Mouse (Mus musculus): ENCODE data around the gene Hivep1. TPM values are rescaled to one million over a fixed set of nuclear protein-coding genes. Genes with fewer than 3 reads are reported as not detected.

Gene Hivep1
- polyA plus RNA-seq, 1 experiment, result 23.5 TPM

GRCm38 (mm10) chr13:42049774-42050125, 2.1 kb upstream of the Hivep1 start:
- Histone ChIP-seq H3K27ac (ENCODE audit: insufficient read depth, low read length) (0 out of 2 replicates have a peak overlapping the region, but pooled peaks have one; percentile 42), H3K27me3 (ENCODE audit: control insufficient read depth, insufficient read depth, low read length) (no peaks in the 10 kb centered on the region), H3K4me1 (ENCODE audit: control insufficient read depth, insufficient read depth, low read length) (no peaks in the 10 kb centered on the region), H3K4me3 (replicated peaks; ENCODE audit: insufficient read depth, low read depth, low read length) (peak overlapping the region; percentile 76)
- no peak for TF ChIP-seq CTCF (IDR thresholded peaks at IDR 0.05; ENCODE audit: borderline replicate concordance, insufficient read depth, low read depth, low read length)
- 6% methylated on average over 8 of the region's 8 CpGs for WGBS
- DNase-seq, result no peak

- H3K4me3 ChIP-seq (replicated peaks; ENCODE audit: insufficient read depth, low read depth, low read length), result no peak overlapping the region
- H3K4me1 ChIP-seq (ENCODE audit: control insufficient read depth, insufficient read depth, low read length), result no peaks in the 10 kb centered on the region
- no peak for DNase-seq
- TF ChIP-seq CTCF (IDR thresholded peaks at IDR 0.05; ENCODE audit: borderline replicate concordance, insufficient read depth, low read depth, low read length) (no peak), POLR2A (IDR thresholded peaks at IDR 0.05; ENCODE audit: borderline replicate concordance, insufficient read depth, low read length) (no peak)
- no peaks in the 10 kb centered on the region for H3K27me3 ChIP-seq (ENCODE audit: control insufficient read depth, insufficient read depth, low read length)
- WGBS, result 38% methylated on average over 3 of the region's 3 CpGs
- no peak overlapping the region for H3K27ac ChIP-seq (ENCODE audit: insufficient read depth, low read length)
Observed at GRCm38 (mm10) chr13:42050160-42050559, 1.7 kb upstream of the Hivep1 start.

GRCm38 (mm10) chr13:42050880-42051201, 980 bp upstream of the Hivep1 start:
- H3K4me3 ChIP-seq (replicated peaks; ENCODE audit: insufficient read depth, low read depth, low read length), result peak overlapping the region; percentile 67
- H3K4me1 ChIP-seq (ENCODE audit: control insufficient read depth, insufficient read depth, low read length), result no peaks in the 10 kb centered on the region
- TF ChIP-seq POLR2A (IDR thresholded peaks at IDR 0.05; ENCODE audit: borderline replicate concordance, insufficient read depth, low read length) (no peak), CTCF (IDR thresholded peaks at IDR 0.05; ENCODE audit: borderline replicate concordance, insufficient read depth, low read depth, low read length) (no peak)
- 4% methylated on average over 10 of the region's 10 CpGs for WGBS
- no peak for DNase-seq
- no peaks in the 10 kb centered on the region for H3K27me3 ChIP-seq (ENCODE audit: control insufficient read depth, insufficient read depth, low read length)
- no peak overlapping the region for H3K27ac ChIP-seq (ENCODE audit: insufficient read depth, low read length)

- WGBS, result under 1% methylated on average over 48 of the region's 51 CpGs
- DNase-seq, result peak; percentile 94 to 95
- H3K4me3 ChIP-seq (replicated peaks; ENCODE audit: insufficient read depth, low read depth, low read length), result peak overlapping the region; percentile 67
- TF ChIP-seq CTCF (IDR thresholded peaks at IDR 0.05; ENCODE audit: borderline replicate concordance, insufficient read depth, low read depth, low read length) (no peak), POLR2A (IDR thresholded peaks at IDR 0.05; ENCODE audit: borderline replicate concordance, insufficient read depth, low read length) (no peak)
- no peaks in the 10 kb centered on the region for H3K27me3 ChIP-seq (ENCODE audit: control insufficient read depth, insufficient read depth, low read length)
- H3K27ac ChIP-seq (ENCODE audit: insufficient read depth, low read length), result no peak overlapping the region
- no peaks in the 10 kb centered on the region for H3K4me1 ChIP-seq (ENCODE audit: control insufficient read depth, insufficient read depth, low read length)
Observed at GRCm38 (mm10) chr13:42051202-42051906, 467 bp upstream of the Hivep1 start.

GRCm38 (mm10) chr13:42052696-42053541, 1.1 kb downstream of the Hivep1 start:
- peak overlapping the region; percentile 62 for H3K4me3 ChIP-seq (replicated peaks; ENCODE audit: insufficient read depth, low read depth, low read length)
- WGBS, result 1% methylated on average over 41 of the region's 41 CpGs
- no peaks in the 10 kb centered on the region for H3K4me1 ChIP-seq (ENCODE audit: control insufficient read depth, insufficient read depth, low read length)
- no peak for TF ChIP-seq CTCF (IDR thresholded peaks at IDR 0.05; ENCODE audit: borderline replicate concordance, insufficient read depth, low read depth, low read length)
- 0 out of 2 replicates have a peak, but pooled peaks have one; percentile 30 for TF ChIP-seq POLR2A (IDR thresholded peaks at IDR 0.05; ENCODE audit: borderline replicate concordance, insufficient read depth, low read length)
- 0 out of 2 replicates have a peak overlapping the region, but pooled peaks have one; percentile 37 for H3K27ac ChIP-seq (ENCODE audit: insufficient read depth, low read length)
- peak; percentile 75 to 76 for DNase-seq
- H3K27me3 ChIP-seq (ENCODE audit: control insufficient read depth, insufficient read depth, low read length), result no peaks in the 10 kb centered on the region

GRCm38 (mm10) chr13:42053656-42054055, 1.8 kb downstream of the Hivep1 start:
- Histone ChIP-seq H3K27me3 (ENCODE audit: control insufficient read depth, insufficient read depth, low read length) (no peaks in the 10 kb centered on the region), H3K27ac (ENCODE audit: insufficient read depth, low read length) (no peak overlapping the region), H3K4me1 (ENCODE audit: control insufficient read depth, insufficient read depth, low read length) (no peaks in the 10 kb centered on the region), H3K4me3 (replicated peaks; ENCODE audit: insufficient read depth, low read depth, low read length) (no peak overlapping the region)
- no peak for TF ChIP-seq CTCF (IDR thresholded peaks at IDR 0.05; ENCODE audit: borderline replicate concordance, insufficient read depth, low read depth, low read length)
- no peak for TF ChIP-seq POLR2A (IDR thresholded peaks at IDR 0.05; ENCODE audit: borderline replicate concordance, insufficient read depth, low read length)
- no peak for DNase-seq
- 54% methylated on average over 2 of the region's 2 CpGs for WGBS

GRCm38 (mm10) chr13:42054138-42054537, 2.3 kb downstream of the Hivep1 start:
- TF ChIP-seq CTCF (IDR thresholded peaks at IDR 0.05; ENCODE audit: borderline replicate concordance, insufficient read depth, low read depth, low read length) (no peak), POLR2A (IDR thresholded peaks at IDR 0.05; ENCODE audit: borderline replicate concordance, insufficient read depth, low read length) (no peak)
- Histone ChIP-seq H3K27ac (ENCODE audit: insufficient read depth, low read length) (no peak overlapping the region), H3K4me1 (ENCODE audit: control insufficient read depth, insufficient read depth, low read length) (no peaks in the 10 kb centered on the region), H3K4me3 (replicated peaks; ENCODE audit: insufficient read depth, low read depth, low read length) (no peak overlapping the region), H3K27me3 (ENCODE audit: control insufficient read depth, insufficient read depth, low read length) (no peaks in the 10 kb centered on the region)
- 80% methylated on average over 3 of the region's 3 CpGs for WGBS
- DNase-seq, result no peak

Measured in cerebellum, adult 2 months (tissue).